Mouse (Mus musculus) MEL (cell line): ENCODE measurements at regions not wholly inside any gene's neighbourhood (a gene's known extent, or its start where the extent isn't known, plus 50 kb on each side); places are given as distances from the start of the nearest gene placed in this dataset.

ENCODE experiments used
- DNase-seq: peaks from one replicate; pipeline ENCODE4 v3.0.0; 2011; ENCODE audit warnings: low read depth, low spot score
- H3K27ac ChIP-seq: 2 replicates; pipeline ENCODE4 v1.5.1; 2012; ENCODE audit warnings: low read depth, mild to moderate bottlenecking, control low read depth, low read length, moderate library complexity; ENCODE audit not compliant: control insufficient read depth
- H3K27me3 ChIP-seq, 2 experiments: fragments of 150-350 bp in 1 of 2; sonication (generic) in 1 of 2; 2 replicates each; pipeline ENCODE4 v1.6.1; 2012; ENCODE audit warnings: low read length in 2 of 2, mild to moderate bottlenecking in 2 of 2, improper control_type of control experiment in 1 of 2, moderate library complexity in 1 of 2; ENCODE audit not compliant: insufficient read depth in 2 of 2, control insufficient read depth in 1 of 2
- H3K36me3 ChIP-seq, 2 experiments: 2 replicates each; pipeline ENCODE4 v1.6.1; 2012 to 2014; ENCODE audit warnings: low read length in 2 of 2, improper control_type of control experiment in 1 of 2, inconsistent platforms in 1 of 2, mild to moderate bottlenecking in 1 of 2; ENCODE audit not compliant: insufficient read depth in 2 of 2, control insufficient read depth in 1 of 2
- H3K4me1 ChIP-seq, 2 experiments: fragments of 150-350 bp in 1 of 2; sonication (generic) in 1 of 2; 2 replicates each; pipeline ENCODE4 v1.6.1; 2012; ENCODE audit warnings: low read length in 2 of 2, improper control_type of control experiment in 1 of 2, mild to moderate bottlenecking in 1 of 2; ENCODE audit not compliant: insufficient read depth in 2 of 2, control insufficient read depth in 1 of 2
- H3K4me3 ChIP-seq, 2 experiments: fragments of 150-350 bp in 1 of 2; sonication (generic) in 1 of 2; 2 replicates each; pipeline ENCODE4 v1.5.1; 2012; ENCODE audit warnings: low read depth in 2 of 2, low read length in 2 of 2, mild to moderate bottlenecking in 2 of 2, moderate library complexity in 2 of 2, control low read depth in 1 of 2, improper control_type of control experiment in 1 of 2; ENCODE audit not compliant: control insufficient read depth in 1 of 2, insufficient read depth in 1 of 2
- H3K79me2 ChIP-seq: 2 replicates; pipeline ENCODE4 v1.6.1; 2012; ENCODE audit warnings: mild to moderate bottlenecking, low read length, moderate library complexity; ENCODE audit not compliant: control insufficient read depth, poor library complexity, insufficient read depth
- H3K9ac ChIP-seq: 2 replicates; pipeline ENCODE4 v1.6.1; 2012; ENCODE audit warnings: low read depth, mild to moderate bottlenecking, control low read depth, low read length, moderate library complexity; ENCODE audit not compliant: control insufficient read depth, poor library complexity, severe bottlenecking
- H3K9me3 ChIP-seq: fragments of 150-350 bp; sonication (generic); replicated peaks from 2 replicates; pipeline ENCODE4 v1.6.1; 2012; ENCODE audit warnings: mild to moderate bottlenecking, low read length, improper control_type of control experiment, moderate library complexity; ENCODE audit not compliant: insufficient read depth
- CHD1 ChIP-seq: IDR thresholded peaks from 2 replicates; pipeline ENCODE4 v1.6.1; 2012; ENCODE audit warnings: low read depth, mild to moderate bottlenecking, inconsistent platforms, low read length, improper control_type of control experiment
- CHD2 ChIP-seq: IDR thresholded peaks from 2 replicates; pipeline ENCODE4 v1.6.1; 2011; ENCODE audit warnings: low read length, improper control_type of control experiment
- CTCF ChIP-seq, 3 experiments: IDR thresholded peaks in 2 of 3; conservative IDR thresholded peaks in 1 of 3; 2 replicates each; pipeline ENCODE4 v1.5.1; 2011 to 2012; ENCODE audit warnings: low read length in 3 of 3, low read depth in 2 of 3, mild to moderate bottlenecking in 2 of 3, improper control_type of control experiment in 1 of 3, inconsistent platforms in 1 of 3, mixed read lengths in 1 of 3, moderate library complexity in 1 of 3; ENCODE audit not compliant: control insufficient read depth in 1 of 3, insufficient read depth in 1 of 3, poor library complexity in 1 of 3, severe bottlenecking in 1 of 3
- E2F4 ChIP-seq: IDR thresholded peaks from 2 replicates; pipeline ENCODE4 v1.6.1; 2011; ENCODE audit warnings: low read depth, low read length, improper control_type of control experiment, borderline replicate concordance
- ELF1 ChIP-seq: IDR thresholded peaks from 2 replicates; pipeline ENCODE4 v1.6.1; 2014; ENCODE audit warnings: low read depth, mild to moderate bottlenecking, inconsistent platforms, low read length, improper control_type of control experiment, moderate library complexity
- GATA1 ChIP-seq: IDR thresholded peaks from 2 replicates; pipeline ENCODE4 v1.6.1; 2011; ENCODE audit warnings: low read depth, low read length, improper control_type of control experiment
- HCFC1 ChIP-seq: IDR thresholded peaks from 2 replicates; pipeline ENCODE4 v1.6.1; 2012; ENCODE audit warnings: low read depth, mild to moderate bottlenecking, inconsistent platforms, low read length, improper control_type of control experiment, moderate library complexity
- JUND ChIP-seq: IDR thresholded peaks from 2 replicates; pipeline ENCODE4 v1.6.1; 2011; ENCODE audit warnings: low read depth, mild to moderate bottlenecking, improper control_type of control experiment, low read length
- KAT2A ChIP-seq: conservative IDR thresholded peaks from 2 replicates; pipeline ENCODE4 v1.6.1; 2012; ENCODE audit warnings: low read depth, low read length, improper control_type of control experiment, inconsistent platforms
- MAFK ChIP-seq: IDR thresholded peaks from 2 replicates; pipeline ENCODE4 v1.6.1; 2011; ENCODE audit warnings: low read depth, mild to moderate bottlenecking, low read length, improper control_type of control experiment, borderline replicate concordance
- MAX ChIP-seq: IDR thresholded peaks from 2 replicates; pipeline ENCODE4 v1.6.1; 2011; ENCODE audit warnings: low read length, improper control_type of control experiment
- MXI1 ChIP-seq: IDR thresholded peaks from 2 replicates; pipeline ENCODE4 v1.6.1; 2011; ENCODE audit warnings: mild to moderate bottlenecking, low read depth, low read length, improper control_type of control experiment
- NELFE ChIP-seq: IDR thresholded peaks from 2 replicates; pipeline ENCODE4 v1.6.1; 2011; ENCODE audit warnings: low read depth, low read length, improper control_type of control experiment
- POLR2A ChIP-seq, 2 experiments: IDR thresholded peaks; 2 replicates each; pipeline ENCODE4 v1.6.1; 2011 to 2012; ENCODE audit warnings: low read length in 2 of 2, mild to moderate bottlenecking in 2 of 2, control low read depth in 1 of 2, improper control_type of control experiment in 1 of 2, low read depth in 1 of 2, moderate library complexity in 1 of 2; ENCODE audit not compliant: control insufficient read depth in 1 of 2, insufficient read depth in 1 of 2, poor library complexity in 1 of 2
- RAD21 ChIP-seq: IDR thresholded peaks from 2 replicates; pipeline ENCODE4 v1.6.1; 2011; ENCODE audit warnings: mild to moderate bottlenecking, low read depth, low read length, improper control_type of control experiment
- RCOR1 ChIP-seq: IDR thresholded peaks from 2 replicates; pipeline ENCODE4 v1.6.1; 2012; ENCODE audit warnings: low read depth, mild to moderate bottlenecking, inconsistent platforms, low read length, improper control_type of control experiment
- TAL1 ChIP-seq: IDR thresholded peaks from 2 replicates; pipeline ENCODE4 v1.6.1; 2012; ENCODE audit warnings: mild to moderate bottlenecking, inconsistent platforms, low read length, moderate library complexity, mixed read lengths
- TBP ChIP-seq: IDR thresholded peaks from 2 replicates; pipeline ENCODE4 v1.8.0; 2011; ENCODE audit warnings: low read depth, low read length, improper control_type of control experiment
- USF2 ChIP-seq, 2 experiments: IDR thresholded peaks; 2 replicates each; pipeline ENCODE4 v1.6.1; 2011 to 2012; ENCODE audit warnings: improper control_type of control experiment in 2 of 2, low read length in 2 of 2, borderline replicate concordance in 1 of 2, inconsistent platforms in 1 of 2, low read depth in 1 of 2, mild to moderate bottlenecking in 1 of 2; ENCODE audit not compliant: insufficient read depth in 1 of 2
- ZKSCAN1 ChIP-seq: IDR thresholded peaks from 2 replicates; pipeline ENCODE4 v1.6.1; 2012; ENCODE audit warnings: low read depth, mild to moderate bottlenecking, inconsistent platforms, low read length, improper control_type of control experiment, moderate library complexity
- ZMIZ1 ChIP-seq: IDR thresholded peaks from 2 replicates; pipeline ENCODE4 v1.6.1; 2012; ENCODE audit warnings: low read depth, mild to moderate bottlenecking, inconsistent platforms, low read length, improper control_type of control experiment, moderate library complexity

GRCm38 (mm10) chr12:114172305-114172704 is 628.6 kb downstream of the Adam6a start:
- no peaks in the 10 kb centered on the region for H3K79me2 ChIP-seq
- no peak for TF ChIP-seq MAFK
- TF ChIP-seq NELFE: no peak
- TF ChIP-seq CHD2: no peak
- TF ChIP-seq E2F4: no peak
- TF ChIP-seq CHD1: no peak
- no peak for TF ChIP-seq POLR2A (IDR thresholded peaks at IDR 0.05; ENCODE audit: control insufficient read depth in 1 of 2, insufficient read depth in 1 of 2, low read depth in 1 of 2, low read length in 2 of 2, poor library complexity in 1 of 2)
- no peak for TF ChIP-seq MXI1
- TF ChIP-seq KAT2A: no peak
- no peak for TF ChIP-seq JUND
- no peak for TF ChIP-seq ZKSCAN1
- no peak for TF ChIP-seq MAX
- no peak for TF ChIP-seq USF2 (IDR thresholded peaks at IDR 0.05; ENCODE audit: borderline replicate concordance in 1 of 2, insufficient read depth in 1 of 2, low read depth in 1 of 2, low read length in 2 of 2)
- no peak for DNase-seq

GRCm38 (mm10) chr12:114199521-114199920 is 655.8 kb downstream of the Adam6a start:
- Histone ChIP-seq H3K4me1 (no peaks in the 10 kb centered on the region), H3K9ac (no peak overlapping the region)
- DNase-seq: peak; percentile 17

More at GRCm38 (mm10) chr12:114172305-114172704, 628.6 kb downstream of the Adam6a start:
- Histone ChIP-seq H3K36me3 (no peaks in the 10 kb centered on the region), H3K4me3 (no peak overlapping the region), H3K9me3 (no peaks in the 10 kb centered on the region), H3K27ac (no peak overlapping the region), H3K27me3 (no peaks in the 10 kb centered on the region), H3K4me1 (no peaks in the 10 kb centered on the region), H3K9ac (no peak overlapping the region)

GRCm38 (mm10) chr12:114222541-114222940 is 678.8 kb downstream of the Adam6a start:
- H3K27ac ChIP-seq: no peak overlapping the region
- H3K27me3 ChIP-seq: no peaks in the 10 kb centered on the region
- H3K79me2 ChIP-seq: no peaks in the 10 kb centered on the region
- no peak for DNase-seq
- no peaks in the 10 kb centered on the region for H3K9me3 ChIP-seq
- no peaks in the 10 kb centered on the region for H3K4me1 ChIP-seq
- TF ChIP-seq TBP (no peak), HCFC1 (no peak), ZMIZ1 (no peak), RCOR1 (no peak), KAT2A (no peak), GATA1 (no peak), MAX (no peak), ELF1 (no peak), TAL1 (no peak)
- TF ChIP-seq, all 39 proteins: peak for 0
- no peak overlapping the region for H3K4me3 ChIP-seq
- no peaks in the 10 kb centered on the region for H3K36me3 ChIP-seq
- no peak overlapping the region for H3K9ac ChIP-seq

More at GRCm38 (mm10) chr12:114199521-114199920, 655.8 kb downstream of the Adam6a start:
- TF ChIP-seq ELF1: no peak
- TF ChIP-seq RAD21: peak; percentile 11; the same call in 1 of the 2 replicates
- TF ChIP-seq CTCF (IDR thresholded peaks at IDR 0.05 in 2 of 3, conservative IDR thresholded peaks at IDR 0.05 in 1 of 3; ENCODE audit: control insufficient read depth in 1 of 3, insufficient read depth in 1 of 3, low read depth in 2 of 3, low read length in 3 of 3, poor library complexity in 1 of 3, severe bottlenecking in 1 of 3): peak; percentile 1 to 20 (median 13); a peak in 2 of 6 replicates
- TF ChIP-seq, all 39 proteins: peak for 2
- no peaks in the 10 kb centered on the region for H3K79me2 ChIP-seq
- H3K36me3 ChIP-seq: no peaks in the 10 kb centered on the region
- no peak overlapping the region for H3K27ac ChIP-seq
- H3K4me3 ChIP-seq: no peak overlapping the region
- no peaks in the 10 kb centered on the region for H3K9me3 ChIP-seq
- H3K27me3 ChIP-seq: no peaks in the 10 kb centered on the region
